Mouse (Mus musculus) forelimb bud, embryonic 11.5 days (tissue): ENCODE data around the gene Rnasel.
"Not testable (repeated sequence)": the region's sequence is repeated elsewhere in the genome, so short reads cannot be mapped to it uniquely, and the experiment has no call there.

Source experiments
- DNase-seq: peaks from one replicate; pipeline ENCODE4 v3.0.0-alpha.2; 2012; ENCODE audit warnings: low read depth, low spot score

Rnasel gene

GRCm38 (mm10) chr1:153769571-153769970 lies 20.3 kb downstream of the Rnasel start:
- DNase-seq, result not testable (repeated sequence)

GRCm38 (mm10) chr1:153769998-153770775 lies 21.0 kb downstream of the Rnasel start:
- no peak for DNase-seq

GRCm38 (mm10) chr1:153770776-153771167 lies 21.5 kb downstream of the Rnasel start:
- DNase-seq, result no peak

- DNase-seq, result no peak
Measured at GRCm38 (mm10) chr1:153775174-153775573, 25.9 kb downstream of the Rnasel start.

GRCm38 (mm10) chr1:153776257-153776656 lies 27.0 kb downstream of the Rnasel start:
- DNase-seq, result no peak

GRCm38 (mm10) chr1:153778205-153778604 lies 29.0 kb downstream of the Rnasel start:
- no peak for DNase-seq

GRCm38 (mm10) chr1:153783339-153783738 lies 34.1 kb downstream of the Rnasel start:
- no peak for DNase-seq

- no peak for DNase-seq
Measured at GRCm38 (mm10) chr1:153785608-153786007, 36.4 kb downstream of the Rnasel start.

- no peak for DNase-seq
Measured at GRCm38 (mm10) chr1:153790708-153791107, 41.5 kb downstream of the Rnasel start.

- DNase-seq, result no peak
Measured at GRCm38 (mm10) chr1:153794241-153794640, 45.0 kb downstream of the Rnasel start.

- no peak for DNase-seq
Measured at GRCm38 (mm10) chr1:153802691-153803090, 53.5 kb downstream of the Rnasel start.

GRCm38 (mm10) chr1:153803530-153803929 lies 54.3 kb downstream of the Rnasel start:
- DNase-seq, result no peak

GRCm38 (mm10) chr1:153807390-153807993 lies 58.3 kb downstream of the Rnasel start:
- peak; percentile 57 for DNase-seq
